Mouse (Mus musculus): Measurements from ENCODE around the gene Mst1.

DNA sequence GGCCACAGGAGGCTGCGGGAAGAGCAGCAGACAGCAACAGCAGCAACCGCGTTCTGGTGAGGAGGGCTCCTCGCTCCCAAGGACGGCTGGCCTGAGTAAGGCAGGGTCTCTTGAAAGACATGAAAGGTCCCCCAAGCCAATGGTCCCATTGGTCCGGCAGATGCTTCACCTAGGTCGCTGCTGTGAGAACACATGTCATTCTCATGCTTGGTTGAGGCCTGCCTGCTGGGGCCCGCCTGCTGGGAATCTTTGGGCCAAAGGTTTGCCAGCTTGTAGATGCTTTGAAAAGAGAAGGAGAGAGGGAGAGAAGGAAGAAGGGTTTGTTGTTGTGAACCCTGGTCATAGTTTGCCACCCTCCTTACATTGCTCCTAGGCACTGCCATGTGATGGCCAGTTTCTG, 19.4 kb downstream of the Mst1 start:
- no peak for TF ChIP-seq POLR2A (IDR thresholded peaks at IDR 0.05; ENCODE audit: control insufficient read depth, extremely low read depth, insufficient read depth, low read length, poor library complexity)
- TF ChIP-seq CTCF (IDR thresholded peaks at IDR 0.05; ENCODE audit: borderline replicate concordance, control insufficient read depth, extremely low read depth, insufficient read depth, low read length, poor library complexity): no peak

Measured in thymus, adult 2 months (tissue).